Mouse (Mus musculus) MEL (cell line): Measurements from ENCODE around the gene Sigmar1. TPM values are rescaled to one million over a fixed set of nuclear protein-coding genes. Genes with fewer than 3 reads are reported as not detected.

Experiments
- DNase-seq: peaks from one replicate; pipeline ENCODE4 v3.0.0; 2011; ENCODE audit warnings: low read depth, low spot score
- H3K27ac ChIP-seq: 2 replicates; pipeline ENCODE4 v1.5.1; 2012; ENCODE audit warnings: low read depth, mild to moderate bottlenecking, control low read depth, low read length, moderate library complexity; ENCODE audit not compliant: control insufficient read depth
- H3K27me3 ChIP-seq, 2 experiments: fragments of 150-350 bp in 1 of 2; sonication (generic) in 1 of 2; 2 replicates each; pipeline ENCODE4 v1.6.1; 2012; ENCODE audit warnings: low read length in 2 of 2, mild to moderate bottlenecking in 2 of 2, improper control_type of control experiment in 1 of 2, moderate library complexity in 1 of 2; ENCODE audit not compliant: insufficient read depth in 2 of 2, control insufficient read depth in 1 of 2
- H3K36me3 ChIP-seq, 2 experiments: 2 replicates each; pipeline ENCODE4 v1.6.1; 2012 to 2014; ENCODE audit warnings: low read length in 2 of 2, improper control_type of control experiment in 1 of 2, inconsistent platforms in 1 of 2, mild to moderate bottlenecking in 1 of 2; ENCODE audit not compliant: insufficient read depth in 2 of 2, control insufficient read depth in 1 of 2
- H3K4me1 ChIP-seq, 2 experiments: fragments of 150-350 bp in 1 of 2; sonication (generic) in 1 of 2; 2 replicates each; pipeline ENCODE4 v1.6.1; 2012; ENCODE audit warnings: low read length in 2 of 2, improper control_type of control experiment in 1 of 2, mild to moderate bottlenecking in 1 of 2; ENCODE audit not compliant: insufficient read depth in 2 of 2, control insufficient read depth in 1 of 2
- H3K4me3 ChIP-seq, 2 experiments: fragments of 150-350 bp in 1 of 2; sonication (generic) in 1 of 2; 2 replicates each; pipeline ENCODE4 v1.5.1; 2012; ENCODE audit warnings: low read depth in 2 of 2, low read length in 2 of 2, mild to moderate bottlenecking in 2 of 2, moderate library complexity in 2 of 2, control low read depth in 1 of 2, improper control_type of control experiment in 1 of 2; ENCODE audit not compliant: control insufficient read depth in 1 of 2, insufficient read depth in 1 of 2
- H3K79me2 ChIP-seq: 2 replicates; pipeline ENCODE4 v1.6.1; 2012; ENCODE audit warnings: mild to moderate bottlenecking, low read length, moderate library complexity; ENCODE audit not compliant: control insufficient read depth, poor library complexity, insufficient read depth
- H3K9ac ChIP-seq: 2 replicates; pipeline ENCODE4 v1.6.1; 2012; ENCODE audit warnings: low read depth, mild to moderate bottlenecking, control low read depth, low read length, moderate library complexity; ENCODE audit not compliant: control insufficient read depth, poor library complexity, severe bottlenecking
- H3K9me3 ChIP-seq: fragments of 150-350 bp; sonication (generic); replicated peaks from 2 replicates; pipeline ENCODE4 v1.6.1; 2012; ENCODE audit warnings: mild to moderate bottlenecking, low read length, improper control_type of control experiment, moderate library complexity; ENCODE audit not compliant: insufficient read depth
- BHLHE40 ChIP-seq: IDR thresholded peaks from 2 replicates; pipeline ENCODE4 v1.6.1; 2012; ENCODE audit warnings: low read depth, mild to moderate bottlenecking, inconsistent platforms, low read length, improper control_type of control experiment, borderline replicate concordance
- CHD2 ChIP-seq: IDR thresholded peaks from 2 replicates; pipeline ENCODE4 v1.6.1; 2011; ENCODE audit warnings: low read length, improper control_type of control experiment
- ELF1 ChIP-seq: IDR thresholded peaks from 2 replicates; pipeline ENCODE4 v1.6.1; 2014; ENCODE audit warnings: low read depth, mild to moderate bottlenecking, inconsistent platforms, low read length, improper control_type of control experiment, moderate library complexity
- GATA1 ChIP-seq: IDR thresholded peaks from 2 replicates; pipeline ENCODE4 v1.6.1; 2011; ENCODE audit warnings: low read depth, low read length, improper control_type of control experiment
- JUND ChIP-seq: IDR thresholded peaks from 2 replicates; pipeline ENCODE4 v1.6.1; 2011; ENCODE audit warnings: low read depth, mild to moderate bottlenecking, improper control_type of control experiment, low read length
- KAT2A ChIP-seq: conservative IDR thresholded peaks from 2 replicates; pipeline ENCODE4 v1.6.1; 2012; ENCODE audit warnings: low read depth, low read length, improper control_type of control experiment, inconsistent platforms
- MAFK ChIP-seq: IDR thresholded peaks from 2 replicates; pipeline ENCODE4 v1.6.1; 2011; ENCODE audit warnings: low read depth, mild to moderate bottlenecking, low read length, improper control_type of control experiment, borderline replicate concordance
- MAZ ChIP-seq: IDR thresholded peaks from 2 replicates; pipeline ENCODE4 v1.6.1; 2012; ENCODE audit warnings: low read depth, mild to moderate bottlenecking, inconsistent platforms, low read length, improper control_type of control experiment
- MEF2A ChIP-seq: IDR thresholded peaks from 2 replicates; pipeline ENCODE4 v1.6.1; 2014; ENCODE audit warnings: low read depth, mild to moderate bottlenecking, inconsistent platforms, low read length, improper control_type of control experiment; ENCODE audit not compliant: poor library complexity, insufficient replicate concordance, severe bottlenecking; ENCODE audit errors: extremely low read depth
- MYB ChIP-seq: IDR thresholded peaks from 2 replicates; pipeline ENCODE4 v1.6.1; 2011; ENCODE audit warnings: mild to moderate bottlenecking, low read depth, low read length, improper control_type of control experiment
- POLR2A ChIP-seq, 2 experiments: IDR thresholded peaks; 2 replicates each; pipeline ENCODE4 v1.6.1; 2011 to 2012; ENCODE audit warnings: low read length in 2 of 2, mild to moderate bottlenecking in 2 of 2, control low read depth in 1 of 2, improper control_type of control experiment in 1 of 2, low read depth in 1 of 2, moderate library complexity in 1 of 2; ENCODE audit not compliant: control insufficient read depth in 1 of 2, insufficient read depth in 1 of 2, poor library complexity in 1 of 2
- SMC3 ChIP-seq: IDR thresholded peaks from 2 replicates; pipeline ENCODE4 v1.6.1; 2011; ENCODE audit warnings: low read depth, low read length, improper control_type of control experiment
- TAL1 ChIP-seq: IDR thresholded peaks from 2 replicates; pipeline ENCODE4 v1.6.1; 2012; ENCODE audit warnings: mild to moderate bottlenecking, inconsistent platforms, low read length, moderate library complexity, mixed read lengths
- TCF12 ChIP-seq: IDR thresholded peaks from 2 replicates; pipeline ENCODE4 v1.6.1; 2014; ENCODE audit warnings: low read depth, mild to moderate bottlenecking, inconsistent platforms, low read length, improper control_type of control experiment, moderate library complexity
- UBTF ChIP-seq: IDR thresholded peaks from 2 replicates; pipeline ENCODE4 v1.6.1; 2012; ENCODE audit warnings: low read depth, mild to moderate bottlenecking, inconsistent platforms, low read length, improper control_type of control experiment, moderate library complexity, borderline replicate concordance; ENCODE audit not compliant: insufficient read depth
- USF2 ChIP-seq, 2 experiments: IDR thresholded peaks; 2 replicates each; pipeline ENCODE4 v1.6.1; 2011 to 2012; ENCODE audit warnings: improper control_type of control experiment in 2 of 2, low read length in 2 of 2, borderline replicate concordance in 1 of 2, inconsistent platforms in 1 of 2, low read depth in 1 of 2, mild to moderate bottlenecking in 1 of 2; ENCODE audit not compliant: insufficient read depth in 1 of 2
- ZC3H11A ChIP-seq: IDR thresholded peaks from 2 replicates; pipeline ENCODE4 v1.6.1; 2012; ENCODE audit warnings: low read depth, mild to moderate bottlenecking, inconsistent platforms, low read length, improper control_type of control experiment
- polyA plus RNA-seq, 2 experiments: library from polyadenylated mRNA; stranded (reverse) in 1 of 2; unstranded in 1 of 2; fragments of >175 nt in 1 of 2; fragments of >200 nt in 1 of 2; gene quantifications; 2 replicates each; pipeline versions ENCODE4 v1.2.1 to v1.2.4; 2012; ENCODE audit warnings: low replicate concordance in 2 of 2, low read depth in 1 of 2; ENCODE audit not compliant: insufficient read length in 2 of 2, insufficient read depth in 1 of 2, missing spikeins in 1 of 2
- total RNA-seq: library from RNA; depleted of rRNA; stranded (reverse); fragments of 300-350 nt; gene quantifications from 2 replicates; pipeline ENCODE4 v1.2.3, GENCODE M21; 2012

Sigmar1 gene
- total and polyA plus RNA-seq, 3 experiments, result 80.1 to 190 (median 112) TPM

DNA sequence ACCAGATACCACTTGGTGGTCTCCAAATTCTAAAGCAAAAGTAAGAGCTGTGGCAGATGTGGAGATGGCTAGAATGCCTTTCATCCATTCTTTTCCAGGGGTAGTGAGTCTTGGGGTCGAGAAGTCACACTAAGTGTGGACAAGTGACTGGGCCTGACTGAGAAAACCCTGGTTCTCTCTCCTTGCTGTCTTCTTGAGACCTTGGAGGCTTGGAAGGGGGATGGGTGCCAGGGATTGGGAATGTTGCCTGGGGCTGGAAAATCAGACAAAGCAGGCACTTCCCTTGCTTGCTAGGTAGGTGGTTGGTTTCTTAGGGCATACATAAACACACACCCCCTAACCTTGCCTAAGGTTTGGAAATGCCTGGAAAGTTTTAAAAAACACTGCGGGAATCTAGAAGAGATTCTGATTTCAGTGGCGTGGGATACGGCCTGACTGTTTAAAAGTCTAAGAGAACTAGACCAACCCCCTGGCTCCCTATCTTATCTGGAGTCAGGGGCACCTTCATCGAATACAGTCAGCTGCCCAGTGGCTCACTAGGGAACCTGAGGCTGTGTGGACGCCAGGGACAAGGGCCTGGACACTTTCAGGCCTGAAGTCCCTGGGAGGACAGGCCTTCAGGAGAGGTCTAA, 3.8 kb upstream of the Sigmar1 start:
- Histone ChIP-seq H3K27me3 (no peaks in the 10 kb centered on the region), H3K36me3 (peaks cover 0 to 13% of the 10 kb centered on the region in 2 experiments; a peak in 2 of 4 replicates), H3K4me1 (peaks cover 6 to 21% of the 10 kb centered on the region in 2 experiments), H3K9ac (peak overlapping the region; percentile 64), H3K79me2 (peaks cover 1% of the 10 kb centered on the region; the same call in 1 of the 2 replicates), H3K4me3 (peak overlapping the region; percentile 54 to 87), H3K9me3 (no peaks in the 10 kb centered on the region), H3K27ac (peak overlapping the region; percentile 62)
- no peak for DNase-seq
- TF ChIP-seq GATA1, result peak; percentile 59
- no peak for TF ChIP-seq MEF2A

DNA sequence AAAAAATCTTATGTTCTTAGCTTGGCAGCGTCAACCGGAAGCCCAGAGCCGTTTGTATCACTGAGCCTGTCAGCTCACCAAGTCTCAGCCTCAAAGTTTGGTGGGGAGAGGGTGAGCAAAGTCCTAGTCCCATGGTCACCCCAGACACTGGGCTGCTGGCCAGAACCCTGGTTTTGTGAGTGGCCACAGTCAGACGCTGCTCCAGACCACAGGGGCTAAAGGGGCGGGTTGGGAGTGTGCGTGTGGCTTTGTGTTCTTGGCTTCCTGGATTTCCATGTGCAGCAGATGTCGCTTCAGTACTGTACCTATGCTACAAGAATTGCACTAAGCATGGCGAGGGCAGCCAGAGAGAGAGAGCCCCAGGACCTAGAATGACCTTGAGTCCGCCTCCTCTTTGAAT, 3.2 kb upstream of the Sigmar1 start:
- Histone ChIP-seq H3K9me3 (no peaks in the 10 kb centered on the region), H3K9ac (no peak overlapping the region), H3K4me3 (no peak overlapping the region), H3K36me3 (peaks cover 0 to 13% of the 10 kb centered on the region in 2 experiments; a peak in 2 of 4 replicates), H3K79me2 (peaks cover 1% of the 10 kb centered on the region; the same call in 1 of the 2 replicates), H3K27ac (no peak overlapping the region), H3K27me3 (no peaks in the 10 kb centered on the region), H3K4me1 (peaks cover 6 to 22% of the 10 kb centered on the region in 2 experiments)
- TF ChIP-seq TAL1, result no peak
- TF ChIP-seq JUND, result no peak
- TF ChIP-seq USF2 (IDR thresholded peaks at IDR 0.05; ENCODE audit: borderline replicate concordance in 1 of 2, insufficient read depth in 1 of 2, low read depth in 1 of 2, low read length in 2 of 2), result no peak
- no peak for TF ChIP-seq MAZ
- no peak for TF ChIP-seq KAT2A
- no peak for TF ChIP-seq UBTF
- no peak for TF ChIP-seq MYB
- no peak for TF ChIP-seq CHD2
- no peak for TF ChIP-seq MAFK
- no peak for TF ChIP-seq POLR2A (IDR thresholded peaks at IDR 0.05; ENCODE audit: control insufficient read depth in 1 of 2, insufficient read depth in 1 of 2, low read depth in 1 of 2, low read length in 2 of 2, poor library complexity in 1 of 2)
- TF ChIP-seq ZC3H11A, result no peak
- TF ChIP-seq BHLHE40, result no peak
- TF ChIP-seq SMC3, result no peak
- TF ChIP-seq ELF1, result no peak
- no peak for TF ChIP-seq TCF12
- DNase-seq, result no peak
